Mouse (Mus musculus): ENCODE results near the gene 0610037L13Rik. TPM values are rescaled to one million over a fixed set of nuclear protein-coding genes. Genes with fewer than 3 reads are reported as not detected.

The 0610037L13Rik gene
- total and polyA plus RNA-seq, 3 experiments = 40.7 to 54.3 (median 43.8) TPM

DNA sequence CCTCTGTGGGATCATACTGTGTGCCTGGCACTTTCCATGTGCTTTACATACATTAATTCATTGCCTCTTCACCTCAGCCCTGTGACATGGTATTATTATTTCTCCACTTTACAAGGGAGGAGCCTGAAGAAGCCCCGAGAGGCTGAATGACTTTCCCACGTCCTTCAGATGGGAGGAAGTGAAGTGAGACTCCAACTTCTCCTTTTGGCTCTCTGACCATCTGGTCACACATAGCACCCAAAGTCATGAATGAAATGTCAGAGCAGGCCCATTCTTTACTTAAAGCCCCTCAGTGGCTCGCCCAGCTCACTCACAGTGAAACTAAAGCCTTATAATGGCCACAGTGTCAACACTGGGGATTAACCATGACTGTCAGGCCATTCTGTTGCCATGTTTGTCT is 45.6 kb downstream of the 0610037L13Rik start:
- in situ Hi-C loops (cut with MboI; ENCODE audit: low pct_ligation_motif_present, low pct_unique_long_range_greater_than_20kb, low sequenced_read_pairs) = no loop called here
- H3K27me3 ChIP-seq (replicated peaks) = no peaks in the 10 kb centered on the region
- DNase-seq (ENCODE audit: extremely low read depth) = peak; percentile 57
- H3K4me1 ChIP-seq (ENCODE audit: control insufficient read depth in 1 of 2, insufficient read depth in 2 of 2) = peaks cover 9 to 35% of the 10 kb centered on the region in 2 experiments
- H3K36me3 ChIP-seq (replicated peaks in 1 of 2; ENCODE audit: control insufficient read depth in 1 of 2, insufficient read depth in 1 of 2, low read length in 1 of 2) = no peaks in the 10 kb centered on the region
- no peak overlapping the region for H3K27ac ChIP-seq (ENCODE audit: insufficient read depth, low read depth)
- dilution Hi-C loops (cut with MboI; ENCODE audit: extremely low pct_ligation_motif_present, extremely low pct_unique_long_range_greater_than_20kb, low sequenced_read_pairs) = no loop called here
- no peak overlapping the region for H3K4me3 ChIP-seq (replicated peaks in 1 of 3; ENCODE audit: low read depth in 2 of 3, low read length in 2 of 3, poor library complexity in 1 of 3)
- no peaks in the 10 kb centered on the region for H3K9me3 ChIP-seq (replicated peaks; ENCODE audit: low read length)
- no peaks in the 10 kb centered on the region for H3K79me2 ChIP-seq (replicated peaks; ENCODE audit: control insufficient read depth, extremely low read depth, insufficient read depth, poor library complexity, severe bottlenecking)
- H3K4me2 ChIP-seq (ENCODE audit: insufficient read depth, low read depth, poor library complexity, severe bottlenecking) = no peak overlapping the region
- no peak overlapping the region for H3K9ac ChIP-seq (ENCODE audit: insufficient read depth, low read depth)
- TF ChIP-seq PAX5 (IDR thresholded peaks at IDR 0.05; ENCODE audit: low read length) (no peak), EP300 (IDR thresholded peaks at IDR 0.05; ENCODE audit: low read length) (0 out of 2 replicates have a peak, but pooled peaks have one; percentile 26)

DNA sequence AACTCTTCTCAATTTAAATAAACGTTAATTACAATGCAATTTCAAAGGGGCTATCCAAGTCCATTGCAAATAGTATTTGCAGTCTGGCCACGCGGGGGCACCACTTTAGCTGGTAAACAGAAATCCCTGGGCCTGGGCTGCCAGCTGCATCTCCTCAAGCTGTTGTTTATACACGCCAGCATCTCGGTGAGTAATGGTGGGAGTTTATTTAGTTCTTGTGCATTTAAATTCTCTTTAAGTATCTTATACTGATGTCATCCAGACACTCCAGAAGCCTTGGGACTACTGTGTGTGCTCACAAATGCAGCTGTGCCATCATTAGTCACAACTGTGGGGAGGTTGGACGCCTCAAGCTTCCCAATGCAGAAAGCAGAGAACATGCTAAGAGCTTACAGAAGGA is 47.7 kb downstream of the 0610037L13Rik start:
- no peak overlapping the region for H3K4me3 ChIP-seq (replicated peaks in 1 of 3; ENCODE audit: low read depth in 2 of 3, low read length in 2 of 3, poor library complexity in 1 of 3)
- H3K79me2 ChIP-seq (replicated peaks; ENCODE audit: control insufficient read depth, extremely low read depth, insufficient read depth, poor library complexity, severe bottlenecking) = no peaks in the 10 kb centered on the region
- peaks cover 9 to 39% of the 10 kb centered on the region in 2 experiments for H3K4me1 ChIP-seq (ENCODE audit: control insufficient read depth in 1 of 2, insufficient read depth in 2 of 2)
- no peak overlapping the region for H3K27ac ChIP-seq (ENCODE audit: insufficient read depth, low read depth)
- dilution Hi-C loops (cut with MboI; ENCODE audit: extremely low pct_ligation_motif_present, extremely low pct_unique_long_range_greater_than_20kb, low sequenced_read_pairs) (no loop called here), in situ Hi-C loops (cut with MboI; ENCODE audit: low pct_ligation_motif_present, low pct_unique_long_range_greater_than_20kb, low sequenced_read_pairs) (no loop called here)
- H3K27me3 ChIP-seq (replicated peaks) = no peaks in the 10 kb centered on the region
- no peak overlapping the region for H3K4me2 ChIP-seq (ENCODE audit: insufficient read depth, low read depth, poor library complexity, severe bottlenecking)
- no peaks in the 10 kb centered on the region for H3K9me3 ChIP-seq (replicated peaks; ENCODE audit: low read length)
- no peak overlapping the region for H3K9ac ChIP-seq (ENCODE audit: insufficient read depth, low read depth)
- TF ChIP-seq SMC3 (IDR thresholded peaks at IDR 0.05; ENCODE audit: low read depth, low read length) (peak; percentile 58), ELF1 (IDR thresholded peaks at IDR 0.05; ENCODE audit: low read depth, low read length) (no peak), USF1 (IDR thresholded peaks at IDR 0.05; ENCODE audit: low read depth, low read length) (no peak), RAD21 (IDR thresholded peaks at IDR 0.05; ENCODE audit: low read depth, low read length) (peak; percentile 56), CTCF (conservative IDR thresholded peaks at IDR 0.05 in 1 of 2, IDR thresholded peaks at IDR 0.05 in 1 of 2; ENCODE audit: low read depth in 2 of 2, low read length in 2 of 2) (peak in 1 of 2 experiments; percentile 71; a peak in 3 of 4 replicates)
- DNase-seq (ENCODE audit: extremely low read depth) = peak; percentile 41
- no peaks in the 10 kb centered on the region for H3K36me3 ChIP-seq (replicated peaks in 1 of 2; ENCODE audit: control insufficient read depth in 1 of 2, insufficient read depth in 1 of 2, low read length in 1 of 2)

GRCm38 (mm10) chr4:107938124-107938523 is 48.5 kb downstream of the 0610037L13Rik start:
- no peaks in the 10 kb centered on the region for H3K27me3 ChIP-seq (replicated peaks)
- no peaks in the 10 kb centered on the region for H3K79me2 ChIP-seq (replicated peaks; ENCODE audit: control insufficient read depth, extremely low read depth, insufficient read depth, poor library complexity, severe bottlenecking)
- no peaks in the 10 kb centered on the region for H3K9me3 ChIP-seq (replicated peaks; ENCODE audit: low read length)
- in situ Hi-C loops (cut with MboI; ENCODE audit: low pct_ligation_motif_present, low pct_unique_long_range_greater_than_20kb, low sequenced_read_pairs) = no loop called here
- DNase-seq (ENCODE audit: extremely low read depth) = no peak
- H3K4me3 ChIP-seq (replicated peaks in 1 of 3; ENCODE audit: low read depth in 2 of 3, low read length in 2 of 3, poor library complexity in 1 of 3) = no peak overlapping the region
- H3K4me2 ChIP-seq (ENCODE audit: insufficient read depth, low read depth, poor library complexity, severe bottlenecking) = no peak overlapping the region
- no peak overlapping the region for H3K9ac ChIP-seq (ENCODE audit: insufficient read depth, low read depth)
- no peaks in the 10 kb centered on the region for H3K36me3 ChIP-seq (replicated peaks in 1 of 2; ENCODE audit: control insufficient read depth in 1 of 2, insufficient read depth in 1 of 2, low read length in 1 of 2)
- dilution Hi-C loops (cut with MboI; ENCODE audit: extremely low pct_ligation_motif_present, extremely low pct_unique_long_range_greater_than_20kb, low sequenced_read_pairs) = no loop called here
- H3K4me1 ChIP-seq (ENCODE audit: control insufficient read depth in 1 of 2, insufficient read depth in 2 of 2) = peaks cover 9 to 39% of the 10 kb centered on the region in 2 experiments
- no peak for TF ChIP-seq RCOR1 (conservative IDR thresholded peaks at IDR 0.05; ENCODE audit: low read depth, low read length)
- no peak for TF ChIP-seq POLR2AphosphoS2 (IDR thresholded peaks at IDR 0.05; ENCODE audit: low read depth, low read length)
- no peak for TF ChIP-seq MEF2A (IDR thresholded peaks at IDR 0.05; ENCODE audit: borderline replicate concordance, low read depth, low read length)
- no peak for TF ChIP-seq PAX5 (IDR thresholded peaks at IDR 0.05; ENCODE audit: low read length)
- TF ChIP-seq ETS1 (conservative IDR thresholded peaks at IDR 0.05; ENCODE audit: low read depth, low read length) = no peak
- TF ChIP-seq POLR2A (IDR thresholded peaks at IDR 0.05; ENCODE audit: low read depth, low read length) = no peak
- no peak for TF ChIP-seq JUN (IDR thresholded peaks at IDR 0.05; ENCODE audit: insufficient read depth, low read depth, low read length)
- TF ChIP-seq MAX (IDR thresholded peaks at IDR 0.05; ENCODE audit: low read length) = no peak
- TF ChIP-seq MYC (IDR thresholded peaks at IDR 0.05; ENCODE audit: low read depth, low read length) = no peak
- no peak for TF ChIP-seq E2F4 (IDR thresholded peaks at IDR 0.05; ENCODE audit: insufficient replicate concordance, low read depth, low read length)
- no peak for TF ChIP-seq MAZ (IDR thresholded peaks at IDR 0.05; ENCODE audit: low read depth, low read length)
- TF ChIP-seq RAD21 (IDR thresholded peaks at IDR 0.05; ENCODE audit: low read depth, low read length) = no peak
- no peak for TF ChIP-seq ZMIZ1 (IDR thresholded peaks at IDR 0.05; ENCODE audit: low read depth, low read length)
- no peak for TF ChIP-seq SMC3 (IDR thresholded peaks at IDR 0.05; ENCODE audit: low read depth, low read length)
- TF ChIP-seq EP300 (IDR thresholded peaks at IDR 0.05; ENCODE audit: low read length) = no peak
- no peak for TF ChIP-seq BHLHE40 (IDR thresholded peaks at IDR 0.05; ENCODE audit: low read depth, low read length)
- no peak for TF ChIP-seq ZC3H11A (IDR thresholded peaks at IDR 0.05; ENCODE audit: low read depth, low read length)
- no peak for TF ChIP-seq CTCF (conservative IDR thresholded peaks at IDR 0.05 in 1 of 2, IDR thresholded peaks at IDR 0.05 in 1 of 2; ENCODE audit: low read depth in 2 of 2, low read length in 2 of 2)
- TF ChIP-seq JUND (conservative IDR thresholded peaks at IDR 0.05; ENCODE audit: low read depth, low read length) = no peak
- TF ChIP-seq TBP (conservative IDR thresholded peaks at IDR 0.05; ENCODE audit: low read depth, low read length) = no peak
- no peak overlapping the region for H3K27ac ChIP-seq (ENCODE audit: insufficient read depth, low read depth)

Measured in CH12.LX (cell line).